Mouse (Mus musculus) heart, embryonic 14.5 days (tissue): ENCODE data around the gene Btf3. TPM values are rescaled to one million over a fixed set of nuclear protein-coding genes. Genes with fewer than 3 reads are reported as not detected.

Experiments used
- ATAC-seq: fragments of 200-750 bp; cut with Nextera tagmentation; 2 replicates; pipeline ENCODE4 v1.8.0; 2017; ENCODE audit warnings: low read depth, moderate TSS enrichment; ENCODE audit not compliant: insufficient number of reproducible peaks, insufficient read depth, low FRiP score
- H3K27ac ChIP-seq, 2 experiments: fragments of 200-500 bp in 1 of 2; fragments of 300-500 bp in 1 of 2; sonication (generic) in 1 of 2; replicated peaks in 1 of 2; 2 replicates each; pipeline ENCODE4 v1.5.1; 2012 to 2014; ENCODE audit warnings: low read depth in 2 of 2, low read length in 2 of 2, control low read depth in 1 of 2, mild to moderate bottlenecking in 1 of 2, mixed read lengths in 1 of 2; ENCODE audit not compliant: control insufficient read depth in 1 of 2, insufficient read depth in 1 of 2
- H3K27me3 ChIP-seq: fragments of 300-500 bp; sonication (generic); 2 replicates; pipeline ENCODE4 v1.6.1; 2014; ENCODE audit warnings: mild to moderate bottlenecking, low read length, control low read depth; ENCODE audit not compliant: control insufficient read depth, insufficient read depth
- H3K36me3 ChIP-seq: fragments of 300-500 bp; sonication (generic); 2 replicates; pipeline ENCODE4 v1.6.1; 2014; ENCODE audit warnings: mild to moderate bottlenecking, control low read depth, low read length, mixed read lengths; ENCODE audit not compliant: control insufficient read depth, insufficient read depth
- H3K4me1 ChIP-seq, 2 experiments: fragments of 200-500 bp in 1 of 2; fragments of 300-500 bp in 1 of 2; sonication (generic) in 1 of 2; 2 replicates each; pipeline ENCODE4 v1.6.1; 2012 to 2014; ENCODE audit warnings: low read length in 2 of 2, control low read depth in 1 of 2, mixed read lengths in 1 of 2; ENCODE audit not compliant: control insufficient read depth in 2 of 2, insufficient read depth in 2 of 2
- H3K4me2 ChIP-seq: fragments of 300-500 bp; sonication (generic); 2 replicates; pipeline ENCODE4 v1.6.1; 2014; ENCODE audit warnings: mild to moderate bottlenecking, low read length
- H3K4me3 ChIP-seq, 2 experiments: fragments of 200-500 bp in 1 of 2; fragments of 300-500 bp in 1 of 2; sonication (generic) in 1 of 2; 2 replicates each; pipeline ENCODE4 v1.5.1; 2012 to 2014; ENCODE audit warnings: low read length in 2 of 2, mild to moderate bottlenecking in 2 of 2, control low read depth in 1 of 2, low read depth in 1 of 2, moderate library complexity in 1 of 2; ENCODE audit not compliant: control insufficient read depth in 1 of 2, insufficient read depth in 1 of 2
- H3K9ac ChIP-seq: fragments of 300-500 bp; sonication (generic); 2 replicates; pipeline ENCODE4 v1.6.1; 2014; ENCODE audit warnings: mild to moderate bottlenecking, low read length
- H3K9me3 ChIP-seq: fragments of 300-500 bp; sonication (generic); 2 replicates; pipeline ENCODE4 v1.6.1; 2016; ENCODE audit warnings: low read length, control low read depth; ENCODE audit not compliant: control insufficient read depth
- WGBS: fragments of 180-500 bp; shearing (Covaris S2); extraction: QIAGEN DNeasy Blood & Tissue Kit; methylation state at CpG from one replicate; pipeline ENCODE4 v1.1.7; 2014; 5-methylcytosine and 5-hydroxymethylcytosine counted together
- polyA plus RNA-seq: library from polyadenylated mRNA; unstranded; fragments of >200 nt; fragmentation: Nextera tagmentation; extraction: Ambion mirVana; gene quantifications from 2 replicates; pipeline ENCODE4 v1.2.1, GENCODE M21; 2014

Btf3 gene
- polyA plus RNA-seq, 1 experiment from 2014 or later: 431 TPM

- no peaks in the 10 kb centered on the region for H3K27me3 ChIP-seq
- H3K4me3 ChIP-seq: no peak overlapping the region
- H3K27ac ChIP-seq: no peak overlapping the region
- no peak overlapping the region for H3K4me2 ChIP-seq
- ATAC-seq: no peak
- peaks cover 4 to 6% of the 10 kb centered on the region in 2 experiments; a peak in 3 of 4 replicates for H3K4me1 ChIP-seq
- H3K36me3 ChIP-seq: no peaks in the 10 kb centered on the region
- H3K9me3 ChIP-seq: no peaks in the 10 kb centered on the region
- 39% methylated on average over 5 of the region's 5 CpGs for WGBS
- no peak overlapping the region for H3K9ac ChIP-seq
Measured at GRCm38 (mm10) chr13:98296072-98296471, 20.7 kb downstream of the Btf3 start.

GRCm38 (mm10) chr13:98291712-98292111 lies 25.1 kb downstream of the Btf3 start:
- Histone ChIP-seq H3K4me1 (peaks cover 3 to 4% of the 10 kb centered on the region in 2 experiments; a peak in 3 of 4 replicates), H3K27ac (no peak overlapping the region), H3K4me3 (no peak overlapping the region), H3K36me3 (no peaks in the 10 kb centered on the region), H3K4me2 (no peak overlapping the region), H3K9ac (no peak overlapping the region), H3K9me3 (no peaks in the 10 kb centered on the region), H3K27me3 (no peaks in the 10 kb centered on the region)
- 76% methylated on average over 8 of the region's 8 CpGs for WGBS
- ATAC-seq: no peak

- no peaks in the 10 kb centered on the region for H3K27me3 ChIP-seq
- 49% methylated on average over 2 of the region's 2 CpGs for WGBS
Measured at GRCm38 (mm10) chr13:98290719-98291118, 26.1 kb downstream of the Btf3 start.

GRCm38 (mm10) chr13:98280990-98281650 lies 35.7 kb downstream of the Btf3 start:
- Histone ChIP-seq H3K4me2 (no peak overlapping the region), H3K36me3 (no peaks in the 10 kb centered on the region), H3K4me3 (no peak overlapping the region), H3K9ac (no peak overlapping the region), H3K4me1 (0 out of 4 replicates have a peak, but pooled peaks cover under 1 to 2% of the 10 kb centered on the region in 2 experiments), H3K9me3 (no peaks in the 10 kb centered on the region), H3K27me3 (no peaks in the 10 kb centered on the region), H3K27ac (no peak overlapping the region)
- no peak for ATAC-seq
- WGBS: 71% methylated on average over 12 of the region's 12 CpGs

More at GRCm38 (mm10) chr13:98290719-98291118, 26.1 kb downstream of the Btf3 start:
- no peak for ATAC-seq
- Histone ChIP-seq H3K36me3 (no peaks in the 10 kb centered on the region), H3K4me1 (peaks cover 3 to 4% of the 10 kb centered on the region in 2 experiments; a peak in 3 of 4 replicates), H3K27ac (no peak overlapping the region), H3K4me2 (no peak overlapping the region), H3K9ac (no peak overlapping the region), H3K4me3 (no peak overlapping the region), H3K9me3 (no peaks in the 10 kb centered on the region)

- no peak within 1 kb of the TSS for H3K27ac ChIP-seq
- peaks cover 4 to 13% of the 10 kb centered on the region in 2 experiments; a peak in 2 of 4 replicates for H3K4me1 ChIP-seq
- no peak for ATAC-seq
- no peaks in the 10 kb centered on the region for H3K27me3 ChIP-seq
- 83% methylated on average over 5 of the region's 5 CpGs for WGBS
- no peak within 1 kb of the TSS for H3K9ac ChIP-seq
- H3K4me3 ChIP-seq: no peak within 1 kb of the TSS
- peaks cover 5% of the 10 kb centered on the region for H3K36me3 ChIP-seq
- H3K9me3 ChIP-seq: no peaks in the 10 kb centered on the region
- no peak within 1 kb of the TSS for H3K4me2 ChIP-seq
Measured at GRCm38 (mm10) chr13:98279686-98280085, 37.1 kb downstream of the Btf3 start, which contains the start of gene Gm21976. Gene Gm21976 (plus strand): TSS chr13:98279887.

- no peak overlapping the region for H3K4me3 ChIP-seq
- peaks cover 4 to 13% of the 10 kb centered on the region in 2 experiments; a peak in 2 of 4 replicates for H3K4me1 ChIP-seq
- no peaks in the 10 kb centered on the region for H3K9me3 ChIP-seq
- no peak overlapping the region for H3K27ac ChIP-seq
- WGBS: 77% methylated on average over 2 of the region's 2 CpGs
- no peak overlapping the region for H3K4me2 ChIP-seq
- no peaks in the 10 kb centered on the region for H3K27me3 ChIP-seq
- peaks cover 26% of the 10 kb centered on the region for H3K36me3 ChIP-seq
- H3K9ac ChIP-seq: no peak overlapping the region
- ATAC-seq: no peak
Measured at GRCm38 (mm10) chr13:98277501-98277900, 39.3 kb downstream of the Btf3 start.

- H3K4me1 ChIP-seq: peaks cover 4 to 13% of the 10 kb centered on the region in 2 experiments; a peak in 2 of 4 replicates
- no peaks in the 10 kb centered on the region for H3K27me3 ChIP-seq
- H3K9me3 ChIP-seq: no peaks in the 10 kb centered on the region
- no peak overlapping the region for H3K9ac ChIP-seq
- WGBS: 86% methylated on average over 7 of the region's 7 CpGs
- no peak for ATAC-seq
- peak overlapping the region in 1 of 2 experiments; percentile 63; a peak in 2 of 4 replicates for H3K27ac ChIP-seq
- H3K4me3 ChIP-seq: no peak overlapping the region
- no peak overlapping the region for H3K4me2 ChIP-seq
- H3K36me3 ChIP-seq: peaks cover 37% of the 10 kb centered on the region
Measured at GRCm38 (mm10) chr13:98276253-98276652, 40.6 kb downstream of the Btf3 start.
